Comparison of ENCODE assay signal across 40 mouse cellular contexts in the genomic region with DNA sequence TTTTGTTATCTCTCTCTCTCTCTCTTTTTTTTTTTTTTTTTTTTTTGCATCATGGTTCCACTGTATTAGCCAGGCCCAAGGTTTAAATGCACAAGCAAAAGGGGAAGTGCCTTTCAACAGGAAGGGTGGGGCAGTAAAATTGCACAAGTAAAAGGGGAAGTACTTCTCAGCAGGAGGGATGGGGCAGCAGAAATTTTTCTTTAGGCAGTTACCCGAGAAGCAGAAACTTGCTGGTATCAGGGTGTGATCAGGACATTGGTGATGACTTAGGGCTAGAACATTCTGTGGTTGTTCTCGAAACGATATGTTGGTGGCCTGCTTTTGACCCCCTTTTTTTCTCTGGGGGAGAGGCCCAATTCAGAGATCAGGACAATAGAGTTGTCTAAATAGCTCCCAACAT. TPM values are rescaled to one million over a fixed set of nuclear protein-coding genes. Genes with fewer than 3 reads are reported as not detected.
"Had no signal": no experiment of that assay in that cellular context is flagged by ENCODE, and none has a peak within 500 bp of the region (broad histone marks: within the 10 kb centered on the region; RNA-seq: fewer than 3 reads in every experiment).

No protein-coding gene starts in this region.

RNA-seq across cellular contexts. Expression of a gene that starts 21.8 kb away (rescaled TPM):
- total RNA-seq: heart, postnatal 10 days; heart, postnatal 14 days; heart, postnatal 25 days; heart, postnatal 36 days; heart, postnatal 4 days; hematopoietic stem cell, adult 5-6 weeks; hindbrain, postnatal 0 days; layer of hippocampus, adult 18-20 months; layer of hippocampus, adult 2 months; layer of hippocampus, adult 8-10 months; layer of hippocampus, postnatal 10 days; layer of hippocampus, postnatal 14 days; layer of hippocampus, postnatal 25 days; layer of hippocampus, postnatal 36 days; left cerebral cortex, adult 18-20 months; left cerebral cortex, adult 2 months; left cerebral cortex, adult 8-10 months had no signal
- polyA plus RNA-seq: heart, embryonic 13.5 days; heart, embryonic 14.5 days; heart, embryonic 15.5 days; heart, embryonic 16.5 days; heart, postnatal 0 days; hindbrain, embryonic 10.5 days; hindbrain, embryonic 11.5 days; hindbrain, embryonic 12.5 days; hindbrain, embryonic 13.5 days; hindbrain, embryonic 14.5 days; hindbrain, embryonic 15.5 days; hindbrain, embryonic 16.5 days; hindbrain, postnatal 0 days; inflammation-experienced regulatory T-cells, adult 6 months; intestine, embryonic 14.5 days; intestine, embryonic 15.5 days; intestine, embryonic 16.5 days; intestine, postnatal 0 days; kidney, adult 2 months; kidney, embryonic 14.5 days; kidney, embryonic 15.5 days; kidney, embryonic 16.5 days; kidney, postnatal 0 days; large intestine, adult 2 months had no signal
